Mouse (Mus musculus) urinary bladder, postnatal 14 days (tissue): Measurements from ENCODE around the gene Cpne8.
A peak's percentile ranks its signal among the peaks of the same experiment; 100 is the strongest.
"Not testable (repeated sequence)": the region's sequence is repeated elsewhere in the genome, so short reads cannot be mapped to it uniquely, and the experiment has no call there.

Experiments used
- DNase-seq: peaks from one replicate; pipeline ENCODE4 v3.0.0; 2021; ENCODE audit warnings: low spot score

Gene Cpne8

DNA sequence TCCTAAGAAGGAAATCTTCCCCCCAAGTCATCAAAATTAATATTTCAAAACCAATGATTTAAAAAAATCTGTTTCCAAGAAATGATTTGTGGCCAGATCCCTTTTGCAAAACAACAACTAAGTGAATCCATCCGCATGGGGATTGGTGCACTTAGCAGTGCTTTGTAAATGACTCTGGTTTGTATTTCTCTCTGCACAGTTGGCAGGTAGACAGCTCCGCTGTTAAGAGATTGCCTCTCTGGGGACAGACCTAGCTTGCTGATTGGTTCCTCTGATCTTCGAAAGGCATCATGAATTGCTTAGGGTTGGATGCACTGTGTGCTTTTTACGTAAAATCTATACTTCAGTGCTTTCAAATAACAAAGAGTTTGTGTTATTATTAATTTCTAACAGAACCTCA lies 68.5 kb downstream of the Cpne8 start:
- DNase-seq, result not testable (repeated sequence)

DNA sequence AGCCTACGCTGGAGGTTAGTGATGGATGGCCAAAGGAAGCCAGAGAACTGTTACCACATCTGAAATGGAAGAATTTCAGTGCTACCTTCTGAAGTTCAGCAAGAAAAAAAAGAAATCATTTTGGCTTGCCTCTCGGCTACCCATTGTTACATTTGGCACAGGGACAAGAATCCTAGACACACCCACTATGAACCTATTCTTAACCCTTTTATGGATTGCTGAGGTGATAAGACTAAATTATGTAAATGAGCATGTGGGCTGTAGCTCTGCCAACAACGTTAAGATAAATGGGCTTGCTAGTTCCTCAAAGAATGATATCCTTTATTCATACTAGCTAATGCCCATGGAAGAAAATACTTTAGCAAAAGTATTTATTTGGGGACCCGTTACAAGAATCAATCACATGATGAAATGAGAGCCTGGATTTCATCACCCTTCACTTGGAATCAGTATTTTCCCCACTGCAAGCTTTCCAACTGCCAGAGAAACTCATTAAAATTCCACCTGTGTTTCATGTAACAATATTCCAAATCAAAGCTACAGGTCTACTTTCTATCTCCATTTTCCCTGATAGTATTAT lies 69.3 kb downstream of the Cpne8 start:
- no peak for DNase-seq

- peak; percentile 56 for DNase-seq
These were observed 70.9 kb downstream of the Cpne8 start for GRCm38 (mm10) chr15:90608368-90608767.

GRCm38 (mm10) chr15:90607181-90607580 lies 72.1 kb downstream of the Cpne8 start:
- DNase-seq, result no peak

- DNase-seq, result no peak
These were observed 75.6 kb downstream of the Cpne8 start for GRCm38 (mm10) chr15:90603676-90604075.

- no peak for DNase-seq
These were observed 81.3 kb downstream of the Cpne8 start for GRCm38 (mm10) chr15:90597715-90598497.

DNA sequence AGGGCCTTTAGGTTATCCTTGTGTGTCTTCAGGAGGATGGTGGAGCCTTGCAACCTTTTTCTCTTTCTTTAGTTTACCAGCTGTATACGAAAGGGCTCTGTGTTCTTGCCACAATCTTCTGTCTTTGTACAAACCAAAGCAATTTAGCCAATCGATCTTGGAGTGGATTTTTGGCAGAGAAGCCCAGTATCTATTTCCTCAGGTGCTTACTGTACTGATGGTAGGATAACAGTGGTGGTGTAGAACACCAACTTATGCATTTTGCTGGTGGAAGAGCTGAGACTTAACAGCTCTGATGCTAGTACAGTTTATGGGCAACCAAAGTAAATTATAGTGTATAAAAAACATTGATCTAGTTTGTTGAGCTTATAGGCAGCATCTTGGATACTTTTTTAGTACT lies 83.6 kb downstream of the Cpne8 start:
- no peak for DNase-seq

- peak; percentile 73 for DNase-seq
These were observed 89.6 kb downstream of the Cpne8 start for GRCm38 (mm10) chr15:90589587-90589986.

- no peak for DNase-seq
These were observed 101.8 kb downstream of the Cpne8 start for GRCm38 (mm10) chr15:90577402-90577801.

GRCm38 (mm10) chr15:90569246-90569645 lies 110.0 kb downstream of the Cpne8 start:
- DNase-seq, result no peak

DNA sequence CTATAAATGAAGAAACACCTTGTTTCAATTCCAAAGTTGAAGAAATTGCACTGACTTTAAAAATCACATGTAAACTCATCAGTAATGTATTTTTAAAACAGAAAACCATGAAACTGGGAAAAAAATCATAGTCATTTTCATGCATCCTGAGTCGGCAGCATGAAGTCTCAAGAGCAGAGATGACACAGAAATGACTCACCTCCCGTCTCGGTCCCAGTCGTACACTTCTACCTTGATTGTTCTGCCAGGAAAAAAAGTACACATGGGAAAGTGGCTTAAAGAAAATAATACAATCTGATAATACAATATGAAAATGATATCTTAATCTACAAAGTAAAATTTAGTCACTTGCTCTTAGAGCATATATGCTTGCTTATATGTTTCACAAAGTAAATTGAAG lies 111.2 kb downstream of the Cpne8 start:
- no peak for DNase-seq

- no peak for DNase-seq
These were observed 115.2 kb downstream of the Cpne8 start for GRCm38 (mm10) chr15:90563996-90564395.

GRCm38 (mm10) chr15:90561613-90562012 lies 117.6 kb downstream of the Cpne8 start:
- DNase-seq, result no peak

DNA sequence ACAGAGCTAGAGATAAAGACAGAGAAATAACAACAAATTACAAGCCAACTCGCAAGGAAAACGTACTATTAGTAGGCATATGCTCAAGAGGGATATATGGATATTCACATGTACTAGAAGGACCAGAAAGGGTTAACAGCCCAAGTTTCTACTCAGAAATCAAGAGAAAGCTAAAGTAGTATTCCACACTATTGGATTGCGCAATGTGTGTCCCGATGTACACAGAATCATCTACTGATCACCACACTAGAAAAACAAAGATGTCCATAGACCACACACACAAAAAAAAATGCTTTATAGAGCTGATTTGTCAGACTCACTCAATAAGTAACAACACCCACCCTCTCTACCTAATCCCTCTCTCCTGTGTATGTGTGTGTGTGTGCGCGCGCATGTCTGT lies 130.6 kb downstream of the Cpne8 start:
- DNase-seq, result no peak

DNA sequence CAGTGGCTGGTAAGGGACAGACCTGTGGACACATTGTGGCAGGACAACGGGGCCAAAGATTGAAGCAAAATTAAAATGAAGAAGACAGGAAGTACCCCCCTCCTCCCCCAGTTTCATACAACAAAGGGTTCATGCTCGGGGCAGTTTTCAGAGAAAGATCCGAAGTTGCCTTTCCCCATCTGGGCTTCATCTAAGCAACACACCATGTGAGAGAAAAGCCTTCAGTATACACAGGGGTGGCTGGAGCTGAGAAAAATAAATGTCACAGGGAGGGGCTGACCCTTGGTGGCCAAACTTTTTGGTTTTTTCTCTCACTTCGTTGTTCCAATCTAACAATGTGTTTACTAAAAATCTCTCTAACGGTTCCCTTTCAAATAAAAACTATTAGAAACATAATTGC lies 135.8 kb downstream of the Cpne8 start:
- no peak for DNase-seq

DNA sequence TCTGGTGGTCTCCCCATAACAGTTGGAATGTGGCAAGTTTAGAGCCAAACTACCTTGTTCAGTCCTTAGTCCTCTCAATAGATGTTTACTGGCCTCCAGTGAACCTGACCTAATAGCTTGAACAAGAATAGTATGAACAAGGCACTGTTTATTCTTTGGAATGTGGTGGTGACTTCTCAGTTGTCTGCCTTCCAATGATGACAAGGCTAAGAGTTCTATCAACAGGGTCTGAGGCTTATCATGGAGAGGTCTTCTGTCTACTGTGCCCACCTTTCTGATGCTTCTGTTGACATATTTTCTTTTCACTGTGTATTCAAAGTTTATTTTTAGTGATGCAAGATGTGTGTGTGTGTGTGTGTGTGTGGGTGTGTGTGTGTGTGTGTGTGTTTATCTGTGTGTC lies 137.1 kb downstream of the Cpne8 start:
- no peak for DNase-seq

GRCm38 (mm10) chr15:90536311-90537202 lies 142.7 kb downstream of the Cpne8 start:
- DNase-seq, result no peak

GRCm38 (mm10) chr15:90535730-90536129 lies 143.5 kb downstream of the Cpne8 start:
- no peak for DNase-seq

GRCm38 (mm10) chr15:90512769-90513168 lies 166.5 kb downstream of the Cpne8 start:
- no peak for DNase-seq

- no peak for DNase-seq
These were observed 182.2 kb downstream of the Cpne8 start for GRCm38 (mm10) chr15:90497080-90497479.

DNA sequence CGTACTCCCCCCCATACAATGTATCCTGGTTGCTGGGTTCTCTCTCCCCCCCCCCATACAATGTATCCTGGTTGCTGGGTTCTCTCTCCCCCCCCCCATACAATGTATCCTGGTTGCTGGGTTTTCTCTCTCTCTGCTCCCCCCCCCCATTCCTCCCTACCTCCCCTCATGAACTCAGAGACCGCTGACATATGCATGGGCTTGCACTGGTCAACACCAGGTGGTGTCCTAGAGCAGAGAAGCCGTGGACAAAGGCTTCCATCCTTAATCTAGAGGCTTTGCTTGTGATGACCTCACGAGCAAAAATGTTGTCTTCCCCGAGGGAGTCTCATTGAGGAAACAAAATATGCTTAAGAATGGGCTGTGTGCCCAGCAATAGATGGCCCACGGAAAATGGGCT lies 187.7 kb downstream of the Cpne8 start:
- DNase-seq, result no peak

DNA sequence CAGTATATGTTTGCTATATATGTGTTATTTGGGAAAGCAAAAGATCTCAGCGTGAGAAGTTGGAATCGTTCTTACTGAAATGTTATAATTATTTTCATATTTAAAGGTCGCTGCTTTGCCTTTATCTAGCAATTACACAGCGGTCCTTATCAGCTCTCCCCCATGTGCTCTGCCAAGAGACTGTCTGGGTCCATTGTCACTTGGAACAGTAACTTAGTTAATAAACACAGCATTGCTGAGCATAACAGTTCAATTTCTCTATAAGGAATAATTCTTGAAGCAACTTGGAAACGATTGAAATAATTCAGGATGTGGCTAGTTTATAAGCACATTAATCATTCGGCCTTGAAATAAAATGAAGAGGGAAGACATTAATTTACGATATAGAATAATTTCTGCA lies 189.0 kb downstream of the Cpne8 start:
- DNase-seq, result no peak

- DNase-seq, result not testable (repeated sequence)
These were observed 208.7 kb downstream of the Cpne8 start for GRCm38 (mm10) chr15:90470561-90470960.
